Mouse (Mus musculus): ENCODE data around the gene Cux1.

- TF ChIP-seq CTCF (IDR thresholded peaks at IDR 0.05; ENCODE audit: borderline replicate concordance, control insufficient read depth, extremely low read depth, insufficient read depth, low read length, poor library complexity) (no peak), POLR2A (IDR thresholded peaks at IDR 0.05; ENCODE audit: control insufficient read depth, extremely low read depth, insufficient read depth, low read length, poor library complexity) (no peak)
These were observed 138.7 kb downstream of the Cux1 start for GRCm38 (mm10) chr5:136428498-136429060.
